13 mouse cellular contexts compared by ENCODE assay signal in the genomic region with DNA sequence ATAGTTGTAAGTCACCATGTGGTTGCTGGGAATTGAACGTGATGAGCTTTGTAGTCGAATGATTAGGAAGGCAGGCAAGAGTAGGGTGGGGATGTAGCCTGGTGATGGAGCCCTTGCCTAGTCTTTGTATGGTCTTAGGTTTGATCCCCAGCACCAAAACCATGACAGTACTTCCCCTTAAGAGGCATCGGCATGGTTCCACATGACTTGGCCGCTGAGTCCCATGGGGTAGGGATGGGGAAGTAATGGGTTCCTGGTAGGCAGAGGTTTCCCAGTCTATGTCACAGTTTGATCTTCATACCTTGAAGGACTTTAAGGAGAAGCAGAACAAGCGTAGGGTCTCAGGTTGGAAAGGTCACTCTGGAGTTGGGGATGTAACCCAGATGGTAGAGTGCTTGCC.
"Had no signal": no experiment of that assay in that cellular context is flagged by ENCODE, and none has a peak within 500 bp of the region (broad histone marks: within the 10 kb centered on the region; RNA-seq: fewer than 3 reads in every experiment).

No protein-coding gene starts in this region.

- DNase-seq: kidney, adult 8-10 months; kidney, postnatal 25 days; layer of hippocampus, postnatal 36 days; liver; liver, embryonic 13.5 days; liver, postnatal 0 days; lung, postnatal 14 days; retina, postnatal 1 day; right cerebral cortex, postnatal 4 days; thymus, adult 2 months; thymus, postnatal 36 days had no signal

- ATAC-seq: intestine, postnatal 0 days; liver, postnatal 0 days; midbrain, embryonic 15.5 days had no signal
